Mouse (Mus musculus): ENCODE data around the gene Dnase2a.
"Not testable (repeated sequence)": the region's sequence is repeated elsewhere in the genome, so short reads cannot be mapped to it uniquely, and the experiment has no call there.

The Dnase2a gene

DNA sequence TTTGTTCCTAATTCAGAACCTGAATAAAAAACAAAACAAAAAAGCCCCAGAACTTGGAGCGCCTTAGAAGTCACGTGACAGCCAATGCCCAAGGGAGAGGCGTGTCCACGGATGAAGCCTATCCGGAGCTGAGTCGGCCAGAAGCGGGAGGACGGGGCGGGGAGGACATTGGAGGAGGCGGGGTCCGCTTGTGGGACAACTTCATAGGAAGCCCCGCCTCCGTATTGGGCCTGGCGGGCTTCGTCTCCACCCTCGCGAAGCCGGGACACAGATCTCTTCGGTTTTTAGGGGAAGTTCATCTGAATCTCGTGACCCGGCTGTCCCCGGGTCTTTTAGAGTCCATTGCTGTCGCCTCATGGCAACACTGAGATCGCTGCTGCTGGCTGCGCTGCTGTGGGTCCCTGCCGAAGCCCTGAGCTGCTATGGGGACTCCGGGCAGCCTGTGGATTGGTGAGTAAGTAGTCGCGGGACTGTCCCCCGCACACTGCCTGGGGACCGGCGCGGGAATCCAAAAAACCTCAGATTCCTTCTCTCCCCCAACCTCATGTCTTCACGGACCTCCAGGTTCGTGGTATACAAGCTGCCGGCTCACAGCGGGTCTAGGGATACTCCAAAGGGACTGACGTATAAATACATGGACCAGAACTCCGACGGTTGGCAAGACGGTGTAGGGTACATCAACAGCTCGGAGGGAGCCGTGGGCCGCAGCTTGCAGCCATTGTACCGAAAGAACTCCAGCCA, at the start of gene Dnase2a:
Dnase2a (plus strand) TSS at position 140 of the 741 bp plus-strand sequence.
- DNase-seq: peak; percentile 78

DNA sequence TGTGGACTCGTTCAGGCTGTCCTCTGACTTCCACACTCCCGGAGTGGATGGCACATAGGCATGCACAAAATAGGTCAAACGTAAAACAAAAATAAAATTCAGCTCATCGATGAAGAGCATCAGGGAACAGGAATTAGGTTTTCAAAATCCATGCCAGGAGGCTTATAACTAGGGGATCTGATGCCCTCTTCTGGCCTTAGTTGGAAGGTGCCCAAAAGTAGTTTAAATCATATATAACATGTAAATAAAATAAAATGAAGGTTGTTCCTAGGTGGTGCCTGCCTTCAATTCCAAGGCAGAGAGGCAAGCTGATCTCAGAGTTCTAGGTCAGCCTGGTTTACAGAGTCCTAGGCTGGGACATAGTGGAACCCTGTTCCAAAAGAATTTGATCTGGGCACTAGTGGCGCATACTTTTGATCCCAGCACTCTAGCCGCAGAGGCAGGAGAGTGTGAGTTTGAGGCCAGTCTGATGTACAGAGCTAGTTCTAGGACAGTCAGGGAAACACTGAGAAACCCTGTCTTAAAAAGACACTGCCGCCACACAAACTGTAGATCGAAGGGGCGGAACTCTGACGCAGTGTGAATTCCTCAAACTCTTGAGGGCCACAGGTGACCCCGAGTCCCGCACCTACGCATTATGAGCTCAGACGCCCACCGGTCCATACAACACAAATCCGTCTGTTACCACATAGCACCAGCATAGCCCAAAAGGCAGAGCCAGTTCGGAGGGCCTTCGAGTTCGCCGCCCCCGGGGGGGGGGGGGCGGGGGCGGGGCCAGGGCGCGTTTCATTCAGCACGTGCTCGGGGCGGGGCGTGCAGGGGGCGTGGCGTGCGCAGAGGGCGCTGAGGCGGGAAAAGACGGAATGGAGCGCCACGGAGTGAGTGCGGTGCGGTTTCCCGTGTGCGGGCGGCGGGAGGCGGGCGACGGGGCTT, 36.7 kb upstream of the Dnase2a start, which contains the start of gene Syce2:
Syce2 (plus strand) TSS at position 736 of the 933 bp plus-strand sequence.
- DNase-seq: peak; percentile 95

DNA sequence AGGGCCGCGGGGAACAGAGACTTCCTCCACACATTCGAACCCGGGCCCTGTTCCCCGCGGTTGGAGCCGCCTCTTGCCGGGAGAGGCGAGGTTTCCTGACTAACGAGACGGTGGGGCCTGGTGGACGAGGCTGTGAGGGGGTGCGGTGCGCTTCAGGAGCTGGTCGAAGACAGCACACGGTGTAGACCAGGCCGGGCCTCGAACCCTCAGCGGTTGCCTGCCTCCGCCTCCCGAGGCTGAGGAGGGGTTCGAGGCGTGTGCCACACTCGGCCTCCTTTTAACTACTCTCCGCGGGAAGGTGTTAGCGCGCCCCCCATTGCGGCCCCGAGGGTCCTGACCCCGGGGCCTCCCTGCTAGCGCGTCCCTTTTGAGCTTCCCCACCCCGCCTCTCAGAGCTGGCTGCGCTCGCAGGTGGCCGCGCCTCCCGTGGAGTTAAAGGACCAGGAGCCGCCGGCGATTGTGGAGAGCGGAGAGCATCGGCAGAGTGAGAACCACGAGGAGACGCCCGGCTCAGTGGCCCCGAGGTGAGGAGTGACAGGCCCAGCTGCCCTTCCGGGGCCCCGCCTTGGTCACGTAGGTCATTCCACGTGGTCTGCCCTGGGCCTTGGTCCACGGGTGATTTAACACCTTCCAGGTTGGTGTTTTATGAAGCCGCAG, 35.9 kb upstream of the Dnase2a start:
- peak; percentile 60 for DNase-seq

DNA sequence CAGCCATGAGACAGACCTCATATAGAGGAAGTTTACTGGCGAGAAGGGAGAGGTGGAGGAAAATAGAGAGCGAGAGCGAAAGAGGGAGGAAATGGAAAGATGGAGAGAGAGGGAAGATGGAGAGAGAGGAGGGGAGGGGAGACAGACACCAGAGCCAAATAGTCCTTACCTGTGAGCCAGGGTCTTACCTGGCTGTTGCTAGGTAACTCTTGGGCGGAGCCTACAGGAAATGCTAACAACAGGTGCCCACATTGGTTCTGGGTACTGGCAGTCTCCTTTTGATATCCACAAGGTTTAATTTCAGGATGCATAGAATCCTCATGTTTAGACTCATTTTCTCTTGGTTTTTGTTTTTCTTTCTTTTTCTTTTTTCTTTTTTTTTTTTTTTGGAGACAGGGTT, 35.3 kb upstream of the Dnase2a start:
- DNase-seq: no peak

DNA sequence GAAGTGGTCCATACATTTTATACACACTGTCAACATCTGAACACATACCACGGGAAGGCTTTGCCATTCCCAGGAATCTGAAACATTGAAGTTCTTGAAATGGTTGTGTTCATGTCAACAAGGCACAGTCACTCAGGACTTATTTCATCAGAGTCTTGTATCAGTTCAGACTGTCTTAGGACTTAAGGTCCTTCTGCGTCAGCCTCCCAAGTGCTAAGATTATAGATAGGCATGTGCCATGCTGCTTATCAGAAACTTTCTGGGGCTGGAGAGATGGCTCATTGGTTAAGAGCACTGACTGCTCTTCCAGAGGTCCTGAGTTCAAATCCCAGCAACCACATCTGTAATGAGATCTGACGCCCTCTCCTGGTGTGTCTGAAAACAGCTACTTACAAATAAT, 34.0 kb upstream of the Dnase2a start:
- no peak for DNase-seq

DNA sequence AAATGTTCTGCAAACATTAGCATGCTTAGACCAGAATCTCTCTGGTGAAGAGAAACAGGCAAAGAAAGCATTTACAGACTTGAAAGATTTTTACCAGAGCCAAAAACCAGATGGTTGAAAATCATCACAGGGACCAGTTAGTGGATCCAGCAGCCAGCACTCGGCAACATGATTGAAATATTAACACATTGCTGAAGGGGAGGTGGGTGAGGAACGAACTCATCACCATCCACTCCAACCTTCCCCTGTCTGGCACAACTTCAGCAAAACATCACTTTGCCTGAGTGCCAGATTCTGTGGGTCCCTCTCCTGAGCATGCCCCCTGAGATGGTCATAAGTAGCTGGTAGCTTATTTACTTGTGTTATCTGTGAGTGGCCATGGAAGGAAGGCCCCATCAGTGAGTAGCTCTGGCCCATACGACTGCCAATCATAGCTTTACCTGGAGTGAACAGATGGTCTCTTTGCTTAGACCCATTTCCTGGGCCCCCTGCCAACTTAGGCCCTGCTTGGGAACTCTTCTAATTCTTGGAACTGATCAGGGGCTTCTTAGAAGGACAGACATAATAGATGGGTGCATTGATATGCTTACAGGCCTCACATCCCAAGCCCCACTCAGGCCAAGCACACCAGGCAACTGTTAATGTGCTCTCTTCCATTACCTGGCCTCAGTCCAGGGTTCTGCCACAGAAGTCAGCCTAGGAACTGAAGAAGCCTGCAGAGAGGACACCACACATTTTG, 30.9 kb upstream of the Dnase2a start:
- no peak for DNase-seq

DNA sequence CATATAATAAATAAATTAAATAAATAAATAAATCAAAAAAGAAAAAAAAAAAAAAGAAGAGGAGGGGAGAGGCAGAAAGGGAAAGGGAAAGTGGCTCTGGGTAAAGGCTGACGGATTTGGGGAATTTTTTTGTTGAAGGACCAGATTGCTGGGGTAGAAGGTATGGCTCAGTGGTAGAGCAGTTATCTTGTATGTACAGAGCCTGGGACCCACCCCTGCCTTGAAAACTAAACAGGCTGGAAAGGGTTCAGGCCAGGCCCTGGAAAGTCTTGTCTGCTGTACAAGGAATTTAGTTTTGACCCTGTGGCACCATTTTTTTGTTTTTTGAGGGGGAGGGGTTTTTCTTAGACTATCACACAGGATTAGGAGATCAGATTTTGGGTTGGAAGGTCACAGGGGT, 29.4 kb upstream of the Dnase2a start:
- no peak for DNase-seq

DNA sequence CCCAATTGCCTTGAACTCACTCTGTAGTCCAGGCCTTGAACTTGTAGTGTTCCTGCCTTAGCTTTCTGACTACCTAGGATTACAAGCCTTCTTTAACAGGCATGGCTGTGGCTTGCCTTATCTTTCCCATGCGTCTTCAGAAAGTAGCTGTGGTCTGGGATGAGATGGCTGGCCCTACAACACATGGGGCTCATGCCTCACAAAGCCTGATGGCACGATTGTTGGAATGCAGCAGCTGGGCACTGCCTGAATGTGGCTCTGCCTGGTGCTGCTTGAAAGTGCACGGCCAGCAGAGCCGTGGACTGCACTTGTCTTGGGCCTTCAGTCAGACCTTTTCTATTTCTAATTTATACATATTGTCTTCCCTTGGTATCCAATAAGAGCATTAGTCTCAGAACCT, 23.6 kb upstream of the Dnase2a start:
- DNase-seq: no peak

DNA sequence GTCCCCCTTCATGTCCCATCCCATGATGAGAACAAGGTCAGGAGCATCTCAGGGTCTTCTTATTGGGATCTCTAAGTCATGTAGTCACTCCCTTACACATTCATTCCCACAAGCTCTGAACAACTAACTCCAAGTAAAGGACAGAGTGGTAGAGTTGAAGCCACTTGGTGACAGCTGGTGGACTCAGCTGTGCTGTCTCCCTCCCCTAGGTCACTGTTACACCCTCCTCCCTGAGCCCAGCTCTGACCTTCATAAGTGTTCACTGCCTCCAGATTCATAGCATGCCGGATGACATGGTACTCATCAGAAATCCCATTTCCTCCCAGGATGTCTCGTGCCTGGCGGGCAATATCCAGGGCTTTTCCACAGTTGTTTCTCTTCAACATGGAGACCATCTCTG, 20.1 kb upstream of the Dnase2a start:
- DNase-seq: no peak

DNA sequence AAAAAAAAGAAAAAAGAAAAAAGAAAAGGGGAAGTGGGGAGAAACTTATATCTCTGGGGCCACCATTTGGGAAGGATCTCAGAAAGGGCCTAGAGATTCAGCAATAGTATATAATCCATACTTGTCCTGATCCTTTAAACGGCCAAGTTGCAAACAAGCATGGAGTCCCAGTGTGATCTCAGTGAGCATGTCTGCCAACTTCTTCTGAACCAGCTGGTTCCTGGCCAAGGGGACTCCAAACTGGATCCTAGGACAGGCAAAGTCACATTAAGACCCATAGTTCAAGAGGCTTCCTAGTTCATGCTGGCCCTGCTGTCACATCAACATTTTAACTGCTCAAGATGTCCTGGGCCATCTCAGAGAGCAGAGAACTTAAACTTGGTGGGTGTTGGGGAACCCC, 19.2 kb upstream of the Dnase2a start:
- DNase-seq: no peak

DNA sequence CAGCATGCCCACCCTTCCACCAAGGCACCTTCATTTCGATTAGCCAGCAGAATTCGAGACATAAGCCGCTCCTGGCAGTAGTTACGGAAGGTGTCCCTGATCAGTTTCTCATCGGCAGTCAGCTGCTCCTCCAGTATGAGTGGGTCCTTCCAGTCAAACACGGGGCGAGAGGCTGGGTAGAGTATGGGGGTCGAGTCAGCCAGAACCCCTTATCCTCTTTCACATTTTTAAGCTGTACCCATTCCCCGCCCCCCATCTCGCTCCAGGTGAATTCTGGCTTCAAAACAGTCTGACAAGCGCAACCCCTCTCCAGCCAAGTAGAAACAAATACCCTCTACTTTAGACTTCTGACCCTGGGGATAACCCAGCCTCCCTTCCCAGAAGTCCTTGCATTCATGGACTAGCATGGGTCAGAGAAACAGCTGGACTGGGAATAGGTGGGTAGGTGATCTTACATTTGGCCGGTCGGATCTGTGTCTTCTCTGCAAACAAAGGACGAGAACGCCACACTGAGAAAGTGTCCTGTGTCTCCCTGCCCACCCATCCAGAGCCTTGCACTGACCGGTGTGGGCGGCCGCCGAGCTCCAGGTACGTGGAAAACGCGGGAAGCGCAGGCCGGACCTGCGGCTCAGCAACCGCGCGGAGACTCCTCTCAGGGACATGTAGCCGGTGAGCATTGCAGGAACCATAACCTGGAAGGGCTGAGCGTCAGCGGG, 15.2 kb upstream of the Dnase2a start:
- no peak for DNase-seq

DNA sequence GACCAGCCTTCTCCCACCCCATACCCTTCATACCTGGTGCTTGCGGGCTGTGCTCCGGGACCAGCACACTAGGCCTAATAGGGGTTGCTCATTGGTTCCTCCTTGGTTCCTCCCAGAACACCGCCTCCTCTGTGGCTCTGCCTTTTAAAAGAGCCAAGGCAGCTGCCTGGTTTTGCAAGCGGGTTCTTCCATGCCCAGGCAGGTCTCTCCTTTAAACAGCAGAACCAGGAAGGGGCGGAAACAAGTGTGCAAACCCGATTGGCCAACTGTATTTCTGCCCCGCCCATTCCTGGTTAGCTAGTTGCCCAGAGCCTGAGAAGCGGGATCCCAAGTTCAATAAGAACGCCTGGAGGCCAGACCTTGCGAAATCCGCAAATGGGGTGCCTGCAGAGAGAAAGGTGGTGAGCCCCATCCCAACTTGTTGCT, 14.6 kb upstream of the Dnase2a start, which contains the start of gene Gcdh:
Gcdh (minus strand) TSS at position 213 of the 426 bp plus-strand sequence.
- DNase-seq: peak; percentile 85

DNA sequence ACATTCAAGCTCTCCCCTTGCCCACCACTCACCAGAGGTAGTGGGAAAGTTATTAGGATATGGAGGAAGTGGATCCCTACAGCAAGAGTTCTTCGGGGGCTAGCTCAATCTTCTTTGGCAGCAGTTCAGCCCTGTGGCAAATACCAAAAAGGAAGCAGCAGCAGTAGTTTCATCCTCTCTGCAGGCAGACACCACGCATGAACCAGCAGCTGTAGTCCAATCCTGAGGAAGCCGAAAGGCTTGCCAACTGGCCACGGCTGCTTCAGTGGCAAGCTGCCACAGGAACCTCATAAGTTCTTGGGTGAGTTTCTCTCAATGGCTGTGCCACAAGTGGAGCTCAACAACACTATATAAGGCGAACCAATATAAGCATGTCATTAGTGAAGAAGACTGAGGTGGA, 12.4 kb upstream of the Dnase2a start:
- no peak for DNase-seq

DNA sequence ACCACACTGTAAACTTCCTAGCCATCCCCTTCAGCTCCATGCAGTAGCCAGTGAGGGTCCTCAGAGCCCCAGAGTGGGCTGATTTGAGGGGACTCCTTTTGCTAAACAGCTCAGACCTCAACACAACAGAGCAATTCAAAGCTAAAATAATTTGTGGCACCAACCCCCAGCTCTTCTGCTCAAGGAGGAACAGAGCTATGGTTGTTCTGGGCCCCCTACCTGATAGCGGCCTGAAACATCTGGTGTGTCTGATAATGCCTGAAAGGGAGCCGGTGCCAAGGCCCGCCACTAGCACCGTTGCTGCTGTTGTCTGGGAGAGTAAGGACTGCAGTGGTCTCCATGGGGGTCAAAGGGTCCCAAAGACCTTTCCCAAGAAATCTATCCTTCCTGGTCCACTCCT, 7.3 kb upstream of the Dnase2a start:
- no peak for DNase-seq

DNA sequence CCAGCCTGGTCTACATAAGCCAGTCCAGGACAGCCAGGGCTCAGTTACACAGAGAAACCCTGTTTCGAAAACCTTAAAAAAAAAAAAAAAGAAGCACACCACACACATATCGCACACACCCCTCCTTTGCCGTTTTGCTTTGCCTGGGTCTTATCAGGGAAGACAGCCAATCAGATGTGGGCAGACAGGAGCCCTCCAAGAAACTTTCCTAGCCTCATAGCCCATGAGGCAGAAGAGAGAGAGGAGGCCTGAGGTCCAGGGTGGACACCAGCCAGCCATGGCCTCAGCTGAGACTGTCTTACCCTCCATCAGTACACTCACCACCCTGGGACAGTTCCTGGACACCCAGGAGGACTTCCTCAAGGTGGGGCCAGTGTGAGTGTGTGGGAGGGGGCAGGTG, 6.6 kb upstream of the Dnase2a start, which contains the start of gene Klf1:
Klf1 (plus strand) TSS at position 177 of the 400 bp plus-strand sequence.
- DNase-seq: no peak

DNA sequence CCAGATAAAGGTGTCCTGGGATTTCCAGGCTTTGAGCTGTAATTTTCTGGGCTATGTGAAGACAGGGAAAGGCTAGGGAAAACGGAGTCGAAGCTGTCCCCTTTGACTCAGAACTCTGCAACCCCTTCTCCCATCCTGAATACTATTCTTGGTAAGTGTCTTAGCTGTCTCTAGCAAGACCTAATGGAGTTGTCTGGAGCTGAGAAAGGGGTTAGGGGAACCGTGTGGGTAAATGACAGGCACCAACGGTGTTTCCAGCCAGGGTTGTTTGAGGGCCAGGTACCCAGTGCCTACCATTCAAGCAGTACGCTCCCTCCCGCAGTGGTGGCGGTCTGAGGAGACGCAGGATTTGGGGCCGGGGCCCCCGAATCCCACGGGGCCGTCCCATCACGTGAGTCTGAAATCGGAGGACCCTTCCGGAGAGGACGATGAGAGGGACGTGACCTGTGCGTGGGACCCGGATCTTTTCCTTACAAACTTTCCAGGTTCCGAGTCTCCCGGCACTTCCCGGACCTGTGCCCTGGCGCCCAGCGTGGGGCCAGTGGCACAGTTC, 5.9 kb upstream of the Dnase2a start:
- DNase-seq: no peak

DNA sequence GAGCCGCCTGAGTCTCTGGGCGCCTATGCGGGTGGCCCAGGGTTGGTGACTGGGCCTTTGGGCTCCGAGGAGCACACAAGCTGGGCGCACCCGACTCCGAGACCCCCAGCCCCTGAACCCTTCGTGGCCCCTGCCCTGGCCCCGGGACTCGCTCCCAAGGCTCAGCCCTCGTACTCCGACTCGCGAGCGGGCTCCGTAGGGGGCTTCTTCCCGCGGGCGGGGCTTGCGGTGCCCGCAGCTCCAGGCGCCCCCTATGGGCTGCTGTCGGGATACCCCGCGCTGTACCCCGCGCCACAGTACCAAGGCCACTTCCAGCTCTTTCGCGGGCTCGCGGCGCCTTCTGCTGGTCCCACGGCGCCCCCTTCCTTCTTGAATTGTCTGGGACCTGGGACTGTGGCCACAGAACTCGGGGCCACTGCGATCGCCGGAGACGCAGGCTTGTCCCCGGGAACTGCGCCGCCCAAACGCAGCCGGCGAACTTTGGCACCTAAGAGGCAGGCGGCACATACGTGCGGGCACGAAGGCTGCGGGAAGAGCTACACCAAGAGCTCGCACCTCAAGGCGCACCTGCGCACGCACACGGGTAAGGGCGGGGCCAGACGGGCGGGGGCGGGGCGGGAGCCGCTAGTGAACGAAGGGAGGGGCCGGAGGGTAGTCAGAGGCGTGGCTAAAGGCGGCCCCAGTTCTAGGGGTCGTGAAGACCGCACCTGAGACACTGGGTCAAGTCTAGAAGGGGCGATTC, 5.3 kb upstream of the Dnase2a start:
- peak; percentile 99 for DNase-seq

DNA sequence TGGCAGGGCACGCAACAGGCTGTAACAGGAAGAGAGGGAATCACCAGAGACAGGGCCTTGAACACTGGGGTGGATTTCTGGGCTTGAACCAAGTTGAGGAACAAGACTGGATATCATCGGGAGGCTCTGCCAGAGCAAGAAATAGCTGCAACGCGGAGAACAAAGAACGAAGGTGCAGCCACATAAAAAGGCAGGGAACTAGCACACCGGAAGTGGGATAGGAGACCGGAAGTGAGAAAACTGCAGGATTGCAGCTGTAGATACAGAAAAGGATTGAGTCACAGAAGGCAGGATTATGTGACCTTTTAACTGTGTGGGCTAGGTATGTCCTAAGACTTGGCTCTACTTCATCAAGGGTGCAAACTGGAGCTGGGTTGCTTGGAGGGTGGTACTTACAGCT, 4.0 kb upstream of the Dnase2a start:
- DNase-seq: no peak

DNA sequence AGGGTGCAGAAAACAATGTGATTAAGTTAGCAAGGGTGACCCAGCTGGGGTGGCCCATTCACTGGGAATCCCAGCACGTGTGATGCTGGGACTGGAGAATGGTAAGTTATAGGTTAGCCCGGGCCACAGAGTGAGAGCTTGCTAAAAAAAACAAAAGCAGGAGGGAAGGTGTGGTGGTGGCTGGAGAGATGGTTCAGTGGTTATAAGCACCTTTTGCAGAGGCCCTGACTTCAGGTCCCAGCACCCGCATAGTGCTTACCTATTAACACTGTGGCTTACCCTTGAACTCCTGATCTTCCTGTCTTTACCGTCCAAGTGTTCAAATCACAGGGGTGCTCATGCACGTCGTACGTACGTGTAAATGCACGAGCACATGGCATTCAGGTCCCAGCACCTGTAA, 1.3 kb upstream of the Dnase2a start:
- DNase-seq: no peak

DNA sequence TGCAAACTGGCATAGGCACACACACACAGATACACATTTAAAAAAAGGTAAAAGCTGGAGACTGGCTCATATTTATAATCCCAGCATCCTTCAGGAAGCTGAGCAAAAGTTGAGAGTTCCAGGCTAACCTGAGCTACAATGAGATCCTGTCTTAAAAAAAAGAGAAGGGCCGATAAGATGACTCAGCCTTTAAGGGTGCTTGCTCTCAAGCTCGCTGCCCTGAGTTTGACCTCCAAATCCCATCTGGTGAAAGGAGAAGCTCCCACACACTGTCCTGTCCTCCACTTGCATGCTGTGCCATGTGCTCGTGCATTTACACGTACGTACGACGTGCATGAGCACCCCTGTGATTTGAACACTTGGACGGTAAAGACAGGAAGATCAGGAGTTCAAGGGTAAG, 867 bp upstream of the Dnase2a start:
- DNase-seq: no peak

DNA sequence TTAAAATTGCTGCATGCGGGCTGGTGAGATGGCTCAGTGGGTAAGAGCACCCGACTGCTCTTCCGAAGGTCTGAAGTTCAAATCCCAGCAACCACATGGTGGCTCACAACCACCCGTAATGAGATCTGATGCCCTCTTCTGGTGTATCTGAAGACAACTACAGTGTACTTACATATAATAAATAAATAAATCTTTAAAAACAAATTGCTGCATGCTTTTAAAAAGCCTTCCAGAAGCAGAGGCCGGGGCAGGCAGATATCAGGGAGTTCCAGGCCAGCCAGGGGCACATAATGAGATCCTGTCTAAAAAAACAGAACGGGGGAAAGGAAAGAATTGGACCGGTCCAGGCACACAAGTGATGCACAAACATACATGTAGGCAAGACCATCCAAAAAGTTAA, 381 bp upstream of the Dnase2a start:
- DNase-seq: not testable (repeated sequence)

All from thymus, postnatal 4 days (tissue).